Mouse (Mus musculus) midbrain, embryonic 15.5 days (tissue): ENCODE measurements around the gene Ubr7. TPM values are rescaled to one million over a fixed set of nuclear protein-coding genes. Genes with fewer than 3 reads are reported as not detected.

Experiments used
- ATAC-seq: fragments of 200-750 bp; cut with Nextera tagmentation; replicated peaks from 2 replicates; pipeline ENCODE4 v1.8.0; 2017; ENCODE audit warnings: moderate TSS enrichment
- H3K27ac ChIP-seq: fragments of 300-500 bp; sonication (generic); 2 replicates; pipeline ENCODE4 v1.5.1; 2015; ENCODE audit warnings: mild to moderate bottlenecking, inconsistent platforms
- H3K27me3 ChIP-seq: fragments of 300-500 bp; sonication (generic); replicated peaks from 2 replicates; pipeline ENCODE4 v1.6.1; 2015; ENCODE audit warnings: inconsistent platforms
- H3K36me3 ChIP-seq: fragments of 300-500 bp; sonication (generic); replicated peaks from 2 replicates; pipeline ENCODE4 v1.6.1; 2015; ENCODE audit warnings: inconsistent platforms
- H3K4me1 ChIP-seq: fragments of 300-500 bp; sonication (generic); 2 replicates; pipeline ENCODE4 v1.6.1; 2015; ENCODE audit warnings: inconsistent platforms
- H3K4me2 ChIP-seq: fragments of 300-500 bp; sonication (generic); 2 replicates; pipeline ENCODE4 v1.6.1; 2015; ENCODE audit warnings: inconsistent platforms, mild to moderate bottlenecking, moderate library complexity
- H3K4me3 ChIP-seq: fragments of 300-500 bp; sonication (generic); 2 replicates; pipeline ENCODE4 v1.5.1; 2015; ENCODE audit warnings: mild to moderate bottlenecking, inconsistent platforms
- H3K9ac ChIP-seq: fragments of 300-500 bp; sonication (generic); 2 replicates; pipeline ENCODE4 v1.6.1; 2015; ENCODE audit warnings: mild to moderate bottlenecking, inconsistent platforms
- H3K9me3 ChIP-seq: fragments of 300-500 bp; sonication (generic); 2 replicates; pipeline ENCODE4 v1.6.1; 2016; ENCODE audit warnings: inconsistent platforms
- WGBS: fragments of 180-500 bp; shearing (Covaris S2); methylation state at CpG from one replicate; pipeline ENCODE4 v1.1.7; 2015; ENCODE audit warnings: mixed read lengths; 5-methylcytosine and 5-hydroxymethylcytosine counted together
- polyA plus RNA-seq: library from polyadenylated mRNA; unstranded; fragments of >200 nt; fragmentation: Nextera tagmentation; extraction: Ambion mirVana; gene quantifications from 2 replicates; pipeline ENCODE4 v1.2.1, GENCODE M21; 2015

Ubr7 gene
- polyA plus RNA-seq = 35.1 and 35.9 TPM in 2 replicates

- H3K4me3 ChIP-seq = peak within 1 kb of the TSS; percentile 85
- H3K36me3 ChIP-seq = no peaks in the 10 kb centered on the region; the same call in 1 of the 2 replicates
- H3K4me1 ChIP-seq = peaks cover 33% of the 10 kb centered on the region
- ATAC-seq = peak; percentile 97
- H3K4me2 ChIP-seq = peak within 1 kb of the TSS; percentile 81
- H3K9ac ChIP-seq = peak within 1 kb of the TSS; percentile 83
- no peaks in the 10 kb centered on the region for H3K27me3 ChIP-seq
- under 1% methylated on average over 73 of the region's 73 CpGs for WGBS
- no peaks in the 10 kb centered on the region for H3K9me3 ChIP-seq
- H3K27ac ChIP-seq = peak within 1 kb of the TSS; percentile 89
Observed at GRCm38 (mm10) chr12:102757689-102758402, at the start of gene Ubr7, which contains the start of the genes Gm28051 and Gon7. Ubr7 (plus strand) TSS chr12:102757967. Gm28051 (minus strand) TSS chr12:102757765. Gon7 (minus strand) TSS chr12:102757803.

GRCm38 (mm10) chr12:102708220-102708619 lies 49.5 kb upstream of the Ubr7 start:
- no peak overlapping the region for H3K27ac ChIP-seq
- WGBS = 65% methylated on average over 11 of the region's 11 CpGs
- no peaks in the 10 kb centered on the region for H3K27me3 ChIP-seq
- no peaks in the 10 kb centered on the region for H3K9me3 ChIP-seq
- no peak overlapping the region for H3K9ac ChIP-seq
- no peak overlapping the region for H3K4me3 ChIP-seq
- H3K4me2 ChIP-seq = no peak overlapping the region
- no peak for ATAC-seq
- H3K36me3 ChIP-seq = no peaks in the 10 kb centered on the region
- peaks cover 19% of the 10 kb centered on the region for H3K4me1 ChIP-seq

DNA sequence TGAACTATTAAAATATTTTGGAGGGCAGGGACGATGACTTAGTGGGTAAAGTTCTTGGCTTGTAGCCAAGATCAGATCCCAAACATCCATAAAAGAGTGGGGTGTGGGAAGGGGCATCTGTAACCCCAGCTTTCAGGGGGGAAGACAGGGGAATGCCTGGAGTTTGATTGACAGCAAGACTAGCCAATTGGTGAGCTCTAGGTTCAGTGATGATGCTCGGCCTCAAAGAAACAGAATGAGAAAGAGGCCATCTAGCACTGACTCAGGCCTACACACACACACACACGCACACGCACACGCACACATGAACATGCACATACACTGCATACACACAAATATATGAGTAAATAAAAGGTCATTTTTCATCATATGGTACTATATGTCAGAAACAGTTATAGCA lies 47.9 kb upstream of the Ubr7 start:
- Histone ChIP-seq H3K4me1 (peaks cover 11% of the 10 kb centered on the region), H3K27ac (no peak overlapping the region), H3K9me3 (no peaks in the 10 kb centered on the region), H3K36me3 (no peaks in the 10 kb centered on the region), H3K9ac (no peak overlapping the region), H3K27me3 (no peaks in the 10 kb centered on the region), H3K4me2 (no peak overlapping the region), H3K4me3 (no peak overlapping the region)
- 88% methylated on average over 5 of the region's 5 CpGs for WGBS
- no peak for ATAC-seq

GRCm38 (mm10) chr12:102710851-102711375 lies 46.9 kb upstream of the Ubr7 start:
- peaks cover 4% of the 10 kb centered on the region for H3K4me1 ChIP-seq
- H3K36me3 ChIP-seq = no peaks in the 10 kb centered on the region
- no peak overlapping the region for H3K9ac ChIP-seq
- H3K9me3 ChIP-seq = no peaks in the 10 kb centered on the region
- no peak overlapping the region for H3K4me2 ChIP-seq
- 54% methylated on average over 4 of the region's 4 CpGs for WGBS
- no peak for ATAC-seq
- H3K4me3 ChIP-seq = no peak overlapping the region
- H3K27me3 ChIP-seq = no peaks in the 10 kb centered on the region
- H3K27ac ChIP-seq = no peak overlapping the region

DNA sequence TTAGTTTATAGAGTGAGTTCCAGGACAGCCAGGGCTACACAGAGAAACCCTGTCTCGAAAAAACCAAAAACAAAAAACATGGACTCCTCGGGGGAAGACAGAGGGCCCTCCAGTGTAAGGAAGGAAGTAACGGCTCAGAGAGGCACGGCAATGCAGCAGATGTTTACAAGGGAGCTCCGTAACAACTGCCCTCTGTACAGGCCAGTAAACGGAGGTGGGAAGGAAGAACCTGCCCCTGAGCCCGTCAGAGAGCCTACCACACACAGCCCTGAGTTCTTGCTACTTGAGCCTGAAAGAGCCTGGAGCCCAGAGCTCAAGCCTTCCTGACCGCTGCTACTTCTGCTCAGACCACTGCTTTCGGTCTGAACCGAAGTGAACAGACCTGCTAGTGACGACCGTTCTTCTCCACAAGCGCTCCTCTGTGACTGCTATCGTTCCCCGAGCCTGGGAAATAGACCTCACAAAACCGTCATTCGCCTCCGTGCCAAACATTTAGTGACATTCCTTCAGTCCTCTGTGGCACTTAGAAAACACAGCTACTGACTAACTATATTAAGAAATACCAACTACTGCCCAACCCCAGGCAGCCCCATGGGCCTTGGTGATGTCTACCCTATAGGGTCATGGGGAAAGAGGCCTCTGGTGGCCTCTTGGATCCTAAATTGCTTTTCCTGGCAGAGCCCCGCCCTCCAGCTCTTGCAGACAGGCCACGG lies 44.5 kb upstream of the Ubr7 start:
- Histone ChIP-seq H3K27ac (no peak overlapping the region), H3K4me3 (no peak overlapping the region), H3K27me3 (no peaks in the 10 kb centered on the region), H3K4me2 (no peak overlapping the region), H3K4me1 (no peaks in the 10 kb centered on the region), H3K9me3 (no peaks in the 10 kb centered on the region), H3K36me3 (no peaks in the 10 kb centered on the region), H3K9ac (no peak overlapping the region)
- 81% methylated on average over 20 of the region's 20 CpGs for WGBS
- ATAC-seq = no peak

DNA sequence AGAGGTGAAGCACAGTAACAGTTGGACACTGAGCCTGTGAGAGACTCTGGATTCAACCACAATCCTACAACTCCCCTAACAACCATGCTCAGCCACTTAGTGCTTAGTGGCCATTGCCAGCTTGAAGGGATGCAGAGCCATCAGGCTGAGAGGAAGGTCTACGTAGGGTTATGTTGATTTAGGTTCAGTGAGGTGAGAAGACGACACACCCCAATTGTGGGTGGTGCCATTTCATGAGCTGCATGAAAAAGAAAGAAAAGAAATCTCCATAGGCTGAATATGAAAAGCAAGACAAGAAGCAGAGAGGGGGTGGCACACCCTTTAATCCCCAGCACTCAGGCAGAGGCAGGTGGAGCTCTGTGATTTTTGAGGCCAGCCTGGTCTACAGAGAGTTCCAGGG lies 43.7 kb upstream of the Ubr7 start:
- no peaks in the 10 kb centered on the region for H3K27me3 ChIP-seq
- H3K4me3 ChIP-seq = no peak overlapping the region
- 62% methylated on average over 2 of the region's 2 CpGs for WGBS
- H3K4me1 ChIP-seq = no peaks in the 10 kb centered on the region
- no peaks in the 10 kb centered on the region for H3K9me3 ChIP-seq
- no peak overlapping the region for H3K27ac ChIP-seq
- no peak overlapping the region for H3K9ac ChIP-seq
- no peaks in the 10 kb centered on the region for H3K36me3 ChIP-seq
- no peak for ATAC-seq
- no peak overlapping the region for H3K4me2 ChIP-seq

- Histone ChIP-seq H3K4me1 (0 out of 2 replicates have a peak, but pooled peaks cover 2% of the 10 kb centered on the region), H3K36me3 (no peaks in the 10 kb centered on the region), H3K27ac (no peak overlapping the region), H3K9me3 (no peaks in the 10 kb centered on the region), H3K9ac (no peak overlapping the region), H3K4me2 (no peak overlapping the region), H3K27me3 (no peaks in the 10 kb centered on the region), H3K4me3 (no peak overlapping the region)
- 80% methylated on average over 10 of the region's 10 CpGs for WGBS
- ATAC-seq = no peak
Observed at GRCm38 (mm10) chr12:102714654-102715395, 42.9 kb upstream of the Ubr7 start.

DNA sequence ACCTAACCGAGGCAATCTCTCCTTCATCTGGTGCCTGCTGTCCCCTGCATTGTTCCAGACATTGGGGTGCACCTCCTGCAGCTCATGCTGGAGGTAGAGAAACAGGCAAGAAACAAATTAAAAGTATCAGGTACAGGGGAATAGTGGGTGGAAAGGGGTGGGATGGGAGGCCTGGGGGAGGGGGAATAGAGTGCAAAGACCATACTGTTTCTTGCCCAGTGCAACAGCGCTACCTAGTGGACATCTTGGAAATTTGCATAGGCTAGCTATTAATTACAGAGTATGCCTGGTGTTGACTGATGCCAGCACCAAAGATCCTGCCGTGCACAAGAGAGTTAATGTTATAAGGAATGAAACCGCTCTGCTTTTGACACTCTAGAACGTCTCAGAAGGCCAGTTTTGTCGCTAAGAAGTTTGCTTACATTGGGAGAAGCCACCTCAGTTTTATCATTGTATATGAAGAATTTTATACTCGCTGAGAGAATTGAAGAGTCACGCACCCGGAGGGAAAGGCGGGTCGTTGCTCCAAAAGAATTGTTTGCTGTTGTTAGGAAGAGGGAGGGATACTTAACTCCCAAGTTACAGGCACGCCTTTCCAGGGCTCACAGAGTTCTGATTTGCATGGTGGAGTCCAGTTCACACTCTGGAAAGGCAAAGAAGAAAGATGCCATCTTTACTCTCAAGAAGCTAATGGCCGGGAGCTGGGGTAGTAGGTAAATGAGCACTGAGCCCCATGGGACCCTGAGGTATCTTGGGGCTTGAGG lies 38.0 kb upstream of the Ubr7 start:
- Histone ChIP-seq H3K27ac (no peak overlapping the region), H3K9me3 (no peaks in the 10 kb centered on the region), H3K27me3 (no peaks in the 10 kb centered on the region), H3K4me3 (no peak overlapping the region), H3K4me2 (peak overlapping the region; percentile 17), H3K36me3 (no peaks in the 10 kb centered on the region), H3K9ac (no peak overlapping the region), H3K4me1 (0 out of 2 replicates have a peak, but pooled peaks cover 3% of the 10 kb centered on the region)
- ATAC-seq = peak; percentile 75; the same call in 1 of the 2 replicates
- 26% methylated on average over 13 of the region's 13 CpGs for WGBS

GRCm38 (mm10) chr12:102722451-102722850 lies 35.3 kb upstream of the Ubr7 start:
- no peak for ATAC-seq
- H3K27ac ChIP-seq = no peak overlapping the region
- WGBS = 59% methylated on average over 11 of the region's 11 CpGs
- no peak overlapping the region for H3K4me2 ChIP-seq
- H3K36me3 ChIP-seq = no peaks in the 10 kb centered on the region
- H3K9me3 ChIP-seq = no peaks in the 10 kb centered on the region
- H3K9ac ChIP-seq = no peak overlapping the region
- no peaks in the 10 kb centered on the region for H3K27me3 ChIP-seq
- 0 out of 2 replicates have a peak, but pooled peaks cover 3% of the 10 kb centered on the region for H3K4me1 ChIP-seq
- no peak overlapping the region for H3K4me3 ChIP-seq

DNA sequence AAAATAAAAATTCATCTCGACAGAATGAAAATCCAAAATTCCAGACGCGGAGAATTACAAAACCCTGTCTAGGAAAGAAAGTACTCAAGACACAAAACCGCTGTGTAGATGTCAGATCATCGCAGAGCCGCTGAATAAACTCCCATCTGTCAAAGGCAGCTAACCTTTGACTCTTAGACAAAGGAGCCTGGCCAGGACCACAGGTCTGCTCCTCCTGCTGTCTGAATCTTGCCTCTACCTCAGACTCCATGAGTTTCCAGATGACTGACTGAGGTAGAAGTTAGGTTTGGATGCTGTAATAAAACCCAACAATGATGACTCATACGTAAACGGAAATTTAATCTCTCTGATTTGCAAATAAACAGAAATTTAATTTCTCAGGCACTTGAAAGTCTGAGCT lies 34.8 kb upstream of the Ubr7 start:
- WGBS = 65% methylated on average over 8 of the region's 8 CpGs
- no peak overlapping the region for H3K4me3 ChIP-seq
- no peaks in the 10 kb centered on the region for H3K27me3 ChIP-seq
- H3K36me3 ChIP-seq = no peaks in the 10 kb centered on the region
- 0 out of 2 replicates have a peak, but pooled peaks cover 3% of the 10 kb centered on the region for H3K4me1 ChIP-seq
- ATAC-seq = no peak
- no peak overlapping the region for H3K4me2 ChIP-seq
- no peak overlapping the region for H3K9ac ChIP-seq
- H3K27ac ChIP-seq = no peak overlapping the region
- H3K9me3 ChIP-seq = no peaks in the 10 kb centered on the region

DNA sequence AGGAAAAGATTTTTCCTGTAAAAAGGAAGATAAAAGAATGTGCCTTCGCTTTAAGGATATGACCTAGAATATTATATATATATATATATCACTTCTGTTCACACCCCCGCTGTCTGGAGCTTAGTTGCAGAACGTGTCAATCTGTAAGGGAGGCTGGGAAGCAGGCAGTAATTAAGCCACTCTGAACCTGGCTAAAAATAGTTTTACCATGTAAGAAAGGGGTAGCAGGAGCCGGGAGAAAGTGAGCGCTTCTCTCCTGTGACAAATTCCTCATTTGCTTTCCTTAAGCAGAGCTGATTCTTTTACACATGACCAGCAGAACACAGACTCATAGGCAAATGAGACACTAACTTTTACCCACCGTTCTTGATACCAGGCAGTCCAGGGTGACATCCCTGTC lies 33.9 kb upstream of the Ubr7 start:
- no peak for ATAC-seq
- H3K4me3 ChIP-seq = no peak overlapping the region
- no peaks in the 10 kb centered on the region for H3K9me3 ChIP-seq
- no peak overlapping the region for H3K4me2 ChIP-seq
- H3K27ac ChIP-seq = no peak overlapping the region
- no peaks in the 10 kb centered on the region for H3K27me3 ChIP-seq
- no peak overlapping the region for H3K9ac ChIP-seq
- WGBS = 79% methylated on average over 6 of the region's 6 CpGs
- H3K4me1 ChIP-seq = 0 out of 2 replicates have a peak, but pooled peaks cover 3% of the 10 kb centered on the region
- no peaks in the 10 kb centered on the region for H3K36me3 ChIP-seq
